Mouse (Mus musculus) stomach, postnatal 0 days (tissue): ENCODE data around the gene Psmb4. TPM values are rescaled to one million over a fixed set of nuclear protein-coding genes. Genes with fewer than 3 reads are reported as not detected.

Source experiments
- ATAC-seq: fragments of 200-750 bp; cut with Nextera tagmentation; 2 replicates; pipeline ENCODE4 v1.8.0; 2017; ENCODE audit not compliant: low FRiP score, low TSS enrichment
- DNase-seq: peaks from one replicate; pipeline ENCODE4 v3.0.0-alpha.2; 2016; ENCODE audit warnings: low spot score
- H3K27ac ChIP-seq: fragments of 300-500 bp; sonication (generic); replicated peaks from 2 replicates; pipeline ENCODE4 v1.5.1; 2014; ENCODE audit warnings: mild to moderate bottlenecking, control low read depth
- H3K27me3 ChIP-seq: fragments of 300-500 bp; sonication (generic); 2 replicates; pipeline ENCODE4 v1.6.1; 2014; ENCODE audit warnings: low read length; ENCODE audit not compliant: control insufficient read depth, insufficient read depth
- H3K36me3 ChIP-seq: fragments of 300-500 bp; sonication (generic); 2 replicates; pipeline ENCODE4 v1.6.1; 2014; ENCODE audit warnings: low read length, mixed read lengths; ENCODE audit not compliant: control insufficient read depth, insufficient read depth
- H3K4me1 ChIP-seq: fragments of 300-500 bp; sonication (generic); replicated peaks from 2 replicates; pipeline ENCODE4 v1.6.1; 2014; ENCODE audit warnings: antibody characterized with exemption; ENCODE audit not compliant: control insufficient read depth, insufficient read depth
- H3K4me2 ChIP-seq: fragments of 300-500 bp; sonication (generic); replicated peaks from 2 replicates; pipeline ENCODE4 v1.6.1; 2014; ENCODE audit warnings: low read depth, mild to moderate bottlenecking, control low read depth, moderate library complexity
- H3K4me3 ChIP-seq: fragments of 300-500 bp; sonication (generic); 2 replicates; pipeline ENCODE4 v1.5.1; 2014; ENCODE audit warnings: low read depth, low read length, control low read depth
- H3K9ac ChIP-seq: fragments of 300-500 bp; sonication (generic); 2 replicates; pipeline ENCODE4 v1.6.1; 2014; ENCODE audit warnings: mild to moderate bottlenecking, low read length, control low read depth, mixed read lengths
- H3K9me3 ChIP-seq: fragments of 300-500 bp; sonication (generic); 2 replicates; pipeline ENCODE4 v1.6.1; 2016; ENCODE audit warnings: low read length; ENCODE audit not compliant: control insufficient read depth
- CTCF ChIP-seq: IDR thresholded peaks from 2 replicates; pipeline ENCODE4 v1.5.1; 2016; ENCODE audit warnings: antibody characterized with exemption, low read depth, mild to moderate bottlenecking, moderate library complexity
- EP300 ChIP-seq: optimal IDR thresholded peaks from 2 replicates; pipeline ENCODE3; 2016; ENCODE audit warnings: antibody characterized with exemption
- WGBS: fragments of 180-500 bp; shearing (Covaris S2); extraction: QIAGEN DNeasy Blood & Tissue Kit; methylation state at CpG from one replicate; pipeline ENCODE4 v1.1.7; 2014; 5-methylcytosine and 5-hydroxymethylcytosine counted together
- polyA plus RNA-seq: library from polyadenylated mRNA; unstranded; fragments of >200 nt; fragmentation: Nextera tagmentation; extraction: Ambion mirVana; gene quantifications from 2 replicates; pipeline ENCODE4 v1.2.1, GENCODE M21; 2015

Psmb4 gene
- polyA plus RNA-seq, 1 experiment from 2014 or later, result 251 TPM

DNA sequence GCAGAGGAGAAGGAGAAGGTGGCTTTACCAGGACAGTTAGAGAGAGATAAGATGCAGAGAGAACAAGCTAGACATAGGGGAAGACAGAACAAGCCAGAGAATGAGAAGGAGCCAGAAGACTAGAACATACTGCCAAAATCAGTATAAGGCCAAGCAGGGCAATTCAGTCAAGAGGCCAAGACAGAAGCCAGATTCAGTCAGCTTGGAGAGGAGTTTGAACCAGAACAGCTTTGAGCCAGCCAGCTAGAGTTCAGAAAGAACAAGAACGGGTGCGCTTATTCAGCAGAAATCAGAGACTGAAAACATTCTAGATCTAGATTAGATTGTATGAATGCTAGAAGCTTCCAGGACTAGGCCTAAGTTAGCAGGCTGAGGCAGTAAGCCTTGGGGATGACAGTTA, 39.4 kb downstream of the Psmb4 start:
- no peak overlapping the region for H3K4me2 ChIP-seq
- H3K27me3 ChIP-seq, result no peaks in the 10 kb centered on the region
- no peaks in the 10 kb centered on the region for H3K4me1 ChIP-seq
- H3K9me3 ChIP-seq, result no peaks in the 10 kb centered on the region
- H3K9ac ChIP-seq, result no peak overlapping the region
- no peak for TF ChIP-seq EP300
- TF ChIP-seq CTCF, result no peak
- no peak overlapping the region for H3K27ac ChIP-seq
- no peak for DNase-seq
- no peak for ATAC-seq
- no peak overlapping the region for H3K4me3 ChIP-seq
- WGBS, result 64% methylated on average over 2 of the region's 2 CpGs
- no peaks in the 10 kb centered on the region for H3K36me3 ChIP-seq

DNA sequence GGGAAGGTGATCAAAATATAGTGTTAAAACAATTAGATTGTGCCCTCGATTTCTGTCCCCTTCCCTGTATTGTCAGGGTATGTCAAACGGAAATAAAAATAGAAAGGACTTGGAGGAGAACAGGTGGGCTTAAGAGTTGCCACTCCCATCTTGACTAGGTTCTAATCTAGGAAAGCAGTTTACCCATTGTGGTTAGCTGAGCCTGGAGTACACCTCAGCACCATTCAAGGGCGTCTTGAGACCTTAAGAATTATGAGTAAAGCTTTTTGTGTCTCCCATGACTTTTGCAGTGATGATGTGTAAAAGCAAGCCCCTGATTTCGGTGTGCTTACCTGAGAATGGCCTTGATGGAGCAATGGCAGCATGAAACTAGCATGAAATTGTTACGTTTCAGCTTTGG, 47.7 kb downstream of the Psmb4 start:
- H3K27me3 ChIP-seq, result no peaks in the 10 kb centered on the region
- H3K27ac ChIP-seq, result no peak overlapping the region
- DNase-seq (no peak), ATAC-seq (no peak)
- H3K4me1 ChIP-seq, result no peaks in the 10 kb centered on the region
- TF ChIP-seq CTCF, result no peak
- no peak for TF ChIP-seq EP300
- no peak overlapping the region for H3K9ac ChIP-seq
- 52% methylated on average over 5 of the region's 5 CpGs for WGBS
- no peaks in the 10 kb centered on the region for H3K36me3 ChIP-seq
- H3K4me3 ChIP-seq, result peak overlapping the region; percentile 75
- no peaks in the 10 kb centered on the region for H3K9me3 ChIP-seq
- H3K4me2 ChIP-seq, result peak overlapping the region; percentile 52

DNA sequence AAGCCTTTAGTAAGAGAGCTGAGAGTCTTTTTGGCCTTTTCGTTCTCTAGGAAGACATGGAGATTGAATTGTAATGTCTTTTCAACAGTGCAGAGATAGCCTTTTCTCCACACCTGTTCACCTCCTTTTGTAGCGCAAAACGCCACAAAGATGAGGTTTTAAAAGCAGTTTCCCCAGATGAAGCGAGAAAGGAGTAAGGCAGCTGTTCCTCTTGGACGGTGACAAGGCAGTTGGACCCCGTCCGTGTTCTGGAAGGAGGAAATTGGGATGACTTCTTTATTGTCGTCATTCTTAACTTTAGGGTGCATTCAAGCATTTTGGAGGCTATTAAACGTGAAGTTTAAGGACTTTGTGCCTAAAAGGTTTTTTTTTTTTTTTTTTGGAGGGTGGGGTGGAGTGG, 48.1 kb downstream of the Psmb4 start:
- Histone ChIP-seq H3K4me3 (peak overlapping the region; percentile 75), H3K9me3 (no peaks in the 10 kb centered on the region), H3K9ac (peak overlapping the region; percentile 90), H3K36me3 (no peaks in the 10 kb centered on the region), H3K4me1 (no peaks in the 10 kb centered on the region), H3K27me3 (no peaks in the 10 kb centered on the region), H3K4me2 (peak overlapping the region; percentile 52), H3K27ac (peak overlapping the region; percentile 97)
- DNase-seq (no peak), ATAC-seq (no peak)
- WGBS, result 5% methylated on average over 9 of the region's 9 CpGs
- no peak for TF ChIP-seq CTCF
- TF ChIP-seq EP300, result no peak

DNA sequence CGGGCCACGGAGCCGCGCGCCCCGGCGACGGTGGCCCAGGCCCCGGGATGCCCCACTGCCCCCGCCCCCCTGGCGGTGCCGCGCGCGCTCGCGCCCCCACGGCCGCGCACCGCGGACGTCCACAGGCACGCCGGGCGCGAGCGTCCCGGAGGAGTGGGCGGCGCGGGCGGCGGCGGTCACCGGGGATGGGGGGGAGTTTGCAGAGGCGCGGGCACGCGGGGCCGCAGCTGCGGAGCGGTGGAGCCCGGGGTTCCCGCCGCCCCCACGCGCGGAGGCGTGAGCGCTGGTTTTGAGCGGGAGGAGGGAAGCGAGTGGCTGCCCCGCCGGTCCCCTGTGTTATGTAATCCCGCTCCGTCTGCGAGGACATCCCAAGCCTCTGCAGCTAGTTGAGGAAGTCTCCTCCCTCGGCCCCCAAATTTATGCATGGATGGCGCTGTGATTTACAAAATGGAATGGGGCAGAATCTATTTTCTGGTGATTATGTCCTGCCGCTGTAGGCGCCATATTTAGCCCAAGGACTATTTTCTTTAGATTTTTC, 48.7 kb downstream of the Psmb4 start:
- no peaks in the 10 kb centered on the region for H3K36me3 ChIP-seq
- H3K27me3 ChIP-seq, result no peaks in the 10 kb centered on the region
- H3K4me3 ChIP-seq, result peak overlapping the region; percentile 75
- TF ChIP-seq CTCF, result 0 out of 2 replicates have a peak, but pooled peaks have one; percentile 12
- no peak for TF ChIP-seq EP300
- peak overlapping the region; percentile 52 for H3K4me2 ChIP-seq
- DNase-seq, result peak; percentile 80
- WGBS, result under 1% methylated on average over 46 of the region's 62 CpGs
- no peaks in the 10 kb centered on the region for H3K9me3 ChIP-seq
- ATAC-seq, result peak; percentile 83
- peak overlapping the region; percentile 90 for H3K9ac ChIP-seq
- peak overlapping the region; percentile 97 for H3K27ac ChIP-seq
- no peaks in the 10 kb centered on the region for H3K4me1 ChIP-seq

DNA sequence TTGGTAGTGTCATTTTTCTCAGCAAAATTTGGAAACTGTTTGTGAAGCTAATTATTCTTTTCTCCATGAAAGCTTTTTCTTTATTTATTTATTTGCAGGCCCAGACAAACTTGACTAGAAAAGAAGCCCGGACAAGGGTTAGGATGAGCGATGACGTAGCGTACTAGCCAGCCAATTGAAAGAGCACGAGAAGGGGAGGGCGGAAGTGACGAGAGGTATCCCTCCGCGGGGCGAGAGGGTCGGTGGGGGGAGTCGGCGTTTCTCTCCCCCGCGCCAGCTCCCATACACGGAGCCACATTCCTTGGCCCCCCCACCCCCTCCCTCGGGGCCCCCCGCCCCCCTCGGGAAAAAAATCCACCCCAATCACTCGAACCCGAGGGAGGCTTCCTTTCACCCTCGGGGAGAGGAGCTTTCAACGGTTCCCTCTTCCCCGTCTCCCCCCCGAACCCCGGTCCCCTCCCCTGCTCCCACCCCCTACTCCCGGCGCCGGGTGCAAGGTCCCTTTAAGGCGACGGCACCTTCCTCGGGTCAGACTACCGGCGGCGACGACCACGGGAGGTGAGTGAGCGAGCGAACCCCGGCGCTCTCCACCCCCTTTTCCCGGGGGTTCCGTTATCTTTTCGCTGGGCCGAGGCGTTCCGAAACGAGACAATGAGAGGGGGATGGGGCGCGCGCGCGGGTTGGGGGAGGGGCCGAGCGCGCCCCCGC, 49.4 kb downstream of the Psmb4 start, which contains the start of gene Pogz:
Gene Pogz, plus strand, starts transcription at position 385 of the 708 bp plus-strand sequence.
- Histone ChIP-seq H3K27me3 (no peaks in the 10 kb centered on the region), H3K4me1 (no peaks in the 10 kb centered on the region), H3K9me3 (no peaks in the 10 kb centered on the region), H3K27ac (peak within 1 kb of the TSS; percentile 97), H3K4me3 (peak within 1 kb of the TSS; percentile 75), H3K36me3 (no peaks in the 10 kb centered on the region), H3K4me2 (peak within 1 kb of the TSS; percentile 52), H3K9ac (peak within 1 kb of the TSS; percentile 90)
- WGBS, result 1% methylated on average over 41 of the region's 57 CpGs
- ATAC-seq (peak; percentile 95), DNase-seq (peak; percentile 97)
- TF ChIP-seq CTCF, result no peak
- no peak for TF ChIP-seq EP300

DNA sequence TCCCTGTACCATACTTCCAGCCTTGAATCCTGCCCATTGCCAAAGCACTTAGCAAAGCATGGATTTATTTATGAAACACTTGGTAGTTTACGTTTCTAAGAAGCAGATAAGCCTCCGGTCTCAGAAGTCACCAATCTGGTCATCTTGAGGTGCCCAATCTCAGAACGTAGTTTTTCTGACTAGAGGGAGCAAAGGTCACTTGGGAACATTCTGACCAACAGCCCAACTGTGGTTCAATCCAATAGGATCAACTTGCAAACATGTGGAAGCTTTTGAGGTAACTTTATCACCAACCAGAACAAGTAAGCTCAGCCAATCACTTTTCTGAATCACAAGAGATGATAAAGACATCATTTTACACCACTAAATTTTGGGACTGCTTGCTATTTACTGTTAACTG, 51.4 kb downstream of the Psmb4 start:
- TF ChIP-seq CTCF (no peak), EP300 (no peak)
- Histone ChIP-seq H3K27me3 (no peaks in the 10 kb centered on the region), H3K27ac (no peak overlapping the region), H3K36me3 (no peaks in the 10 kb centered on the region), H3K9me3 (no peaks in the 10 kb centered on the region), H3K4me3 (no peak overlapping the region), H3K9ac (no peak overlapping the region), H3K4me2 (no peak overlapping the region), H3K4me1 (no peaks in the 10 kb centered on the region)
- DNase-seq (no peak), ATAC-seq (no peak)
- WGBS, result 35% methylated on average over 3 of the region's 3 CpGs

Other genes with a start within 250 kb of the Psmb4 start
- not detected in 2 replicates for gene Gm10972, start 243.8 kb downstream of the Psmb4 start, polyA plus RNA-seq
- gene Tuft1, start 228.1 kb downstream of the Psmb4 start, polyA plus RNA-seq, result 39.7 and 43.4 TPM in 2 replicates
- 37.3 and 42.0 TPM in 2 replicates for gene Selenbp2, start 193.4 kb downstream of the Psmb4 start, polyA plus RNA-seq
- gene Cgn, start 100.5 kb downstream of the Psmb4 start, polyA plus RNA-seq, result 24.7 and 25.2 TPM in 2 replicates
- gene Pogz, start 49.4 kb downstream of the Psmb4 start, polyA plus RNA-seq, result 4.1 and 4.6 TPM in 2 replicates
- gene Selenbp1, start 46.1 kb upstream of the Psmb4 start, polyA plus RNA-seq, result 65.9 and 71.9 TPM in 2 replicates
- 3.0 and 3.2 TPM in 2 replicates for gene Rfx5, start 67.1 kb upstream of the Psmb4 start, polyA plus RNA-seq
- 10.0 and 11.2 TPM in 2 replicates for gene Pi4kb, start 87.8 kb upstream of the Psmb4 start, polyA plus RNA-seq
- 8.2 and 10.0 TPM in 2 replicates for gene Zfp687, start 128.5 kb upstream of the Psmb4 start, polyA plus RNA-seq
- gene Psmd4, start 155.7 kb upstream of the Psmb4 start, polyA plus RNA-seq, result 171 and 175 TPM in 2 replicates
- 15.7 and 17.8 TPM in 2 replicates for gene Pip5k1a, start 220.0 kb upstream of the Psmb4 start, polyA plus RNA-seq
- gene Vps72, start 224.1 kb upstream of the Psmb4 start, polyA plus RNA-seq, result 60.8 and 65.9 TPM in 2 replicates
- 0.70 and 1.0 TPM in 2 replicates for gene Tmod4, start 237.5 kb upstream of the Psmb4 start, polyA plus RNA-seq
- 39.5 and 42.9 TPM in 2 replicates for gene Scnm1, start 247.1 kb upstream of the Psmb4 start, polyA plus RNA-seq
- gene Lysmd1, start 247.1 kb upstream of the Psmb4 start, polyA plus RNA-seq, result 9.6 and 10.1 TPM in 2 replicates